Mouse (Mus musculus) layer of hippocampus, postnatal 25 days (tissue): ENCODE data around the gene Coq7. TPM values are rescaled to one million over a fixed set of nuclear protein-coding genes. Genes with fewer than 3 reads are reported as not detected.

Source experiments
- DNase-seq, 2 experiments: peaks; one replicate each; pipeline ENCODE4 v3.0.0; 2022; ENCODE audit warnings: mixed read lengths in 2 of 2, low spot score in 1 of 2; ENCODE audit errors: extremely low spot score in 1 of 2
- total RNA-seq, 2 experiments: library from RNA; stranded (reverse); gene quantifications; 2 replicates each; pipeline ENCODE4 v1.2.3; 2021

The Coq7 gene
- total RNA-seq, 2 experiments from 2014 or later, result 33.7 to 35.9 TPM

DNA sequence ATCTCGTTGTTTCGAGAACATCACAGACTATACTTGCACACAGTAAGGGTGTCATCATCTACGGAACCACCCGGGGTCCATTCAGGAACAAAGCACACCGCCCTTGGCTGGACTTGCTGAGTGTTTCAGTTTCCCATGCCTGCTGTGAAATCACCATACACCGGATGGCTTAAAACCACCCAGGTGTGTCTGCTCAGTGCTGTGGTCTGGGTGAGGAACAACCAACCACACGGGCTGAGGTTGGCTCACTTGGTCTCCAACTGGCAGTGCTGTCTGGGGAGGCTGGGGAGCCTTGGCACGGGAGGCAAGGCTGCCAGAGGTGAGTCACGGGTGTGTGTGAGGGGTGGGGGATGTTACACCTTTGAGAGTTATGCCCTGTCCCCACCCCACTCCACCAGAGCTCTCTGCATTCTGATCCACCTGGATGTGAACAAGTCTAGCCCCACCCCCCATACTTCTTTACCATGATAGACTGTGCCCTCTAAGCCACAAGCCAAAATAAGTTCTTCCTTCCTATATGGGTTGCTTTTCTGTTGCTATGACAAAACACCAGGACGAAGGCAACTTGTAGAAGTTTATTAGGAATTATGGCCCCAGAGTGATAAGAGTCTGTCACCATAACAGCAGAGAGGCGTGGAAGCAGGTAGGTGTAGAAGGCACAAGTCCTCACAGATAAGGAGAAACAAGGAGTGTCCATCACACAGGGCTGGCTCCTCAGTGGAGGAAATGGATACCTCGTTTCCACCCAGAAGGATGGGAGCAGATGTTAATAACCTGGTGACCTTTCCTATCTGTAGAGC lies 34.0 kb downstream of the Coq7 start:
- no peak for DNase-seq

DNA sequence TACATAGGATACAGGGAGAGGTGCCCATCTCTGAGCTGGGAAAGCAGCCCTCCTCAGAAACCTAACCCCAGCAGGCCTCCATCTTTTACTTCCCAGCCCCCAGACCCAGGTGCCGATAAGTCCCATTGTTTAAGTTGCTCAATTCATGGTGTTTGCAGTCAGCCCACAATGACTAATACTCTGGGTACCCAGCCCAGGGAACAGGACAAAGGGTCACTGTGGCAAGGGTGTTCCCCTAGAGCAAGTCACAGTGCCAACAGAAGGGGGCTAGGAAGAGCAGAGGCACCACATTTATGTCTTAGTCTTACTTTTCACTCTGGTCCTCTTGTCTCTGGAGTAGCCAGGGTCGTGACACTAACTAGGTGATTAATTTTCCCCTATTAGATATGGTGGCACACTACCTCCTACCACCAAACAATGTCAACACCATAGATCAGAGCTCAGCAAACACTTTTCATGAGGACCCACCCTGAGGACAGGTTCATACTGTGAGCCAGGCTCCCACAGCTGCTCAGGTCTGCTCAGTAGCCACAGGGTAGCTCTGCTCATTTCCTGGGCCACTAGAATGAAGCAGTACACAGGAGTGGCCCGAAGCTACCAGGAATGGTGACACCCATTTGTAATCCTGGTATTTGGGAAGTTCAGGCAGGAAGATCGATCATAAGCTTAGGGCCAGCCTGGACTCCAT lies 38.1 kb downstream of the Coq7 start:
- no peak for DNase-seq

DNA sequence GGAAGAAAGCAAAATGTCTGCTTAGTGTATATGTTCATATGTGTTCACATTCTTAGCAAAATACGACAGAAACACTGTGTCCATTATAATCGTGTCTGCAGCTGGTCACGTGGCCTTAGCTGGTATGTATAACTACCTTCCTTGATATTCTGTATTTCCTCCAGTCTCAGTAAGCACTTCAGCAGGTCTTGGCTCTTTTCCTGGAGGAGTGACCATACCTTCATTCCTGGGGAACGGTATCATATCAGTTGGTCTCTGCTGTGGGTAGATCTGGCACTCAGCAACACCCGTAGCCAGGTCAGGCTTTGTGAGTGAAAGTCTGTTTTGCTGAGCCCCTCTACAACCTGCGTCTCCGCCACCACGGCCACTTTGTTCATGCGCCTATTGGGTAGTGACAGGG lies 39.3 kb downstream of the Coq7 start:
- no peak for DNase-seq

DNA sequence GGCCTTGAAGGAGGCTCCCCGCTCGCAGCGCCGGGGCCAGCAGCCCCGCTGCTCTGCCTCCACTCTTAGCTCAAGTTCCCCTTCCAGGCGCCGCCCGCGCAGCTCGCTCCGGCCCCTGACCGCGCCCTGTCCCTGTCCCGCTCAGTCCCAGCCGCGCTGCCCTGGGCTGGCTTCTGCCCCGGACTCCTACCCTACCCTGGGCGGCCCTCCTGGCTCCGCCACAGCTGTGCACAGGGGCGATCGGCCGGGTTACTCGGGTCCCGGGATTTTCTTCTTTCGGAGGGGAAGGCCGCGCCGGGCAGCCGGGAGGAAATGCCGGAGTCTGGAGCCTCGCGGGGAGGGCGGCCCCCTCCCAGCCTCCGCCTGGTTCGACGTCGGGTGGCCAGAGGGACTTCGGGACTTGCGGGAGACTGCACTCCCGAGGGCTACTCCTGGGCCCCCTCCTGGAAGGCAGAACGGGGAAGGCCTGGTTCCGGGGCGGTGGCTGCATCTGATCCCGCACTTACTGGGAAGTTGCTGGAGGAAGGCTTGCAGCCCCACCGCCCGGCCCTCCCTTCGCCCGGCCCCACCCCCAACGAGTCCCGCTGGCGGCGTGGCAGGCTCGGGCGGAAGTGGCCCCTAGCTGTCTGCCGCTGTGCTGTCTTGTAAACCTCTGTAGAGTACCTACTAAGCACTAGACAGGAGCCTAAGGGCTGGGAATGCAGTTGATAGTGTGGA lies 41.6 kb downstream of the Coq7 start, which contains the start of gene Itpripl2:
Gene Itpripl2 (minus strand): TSS at position 545 of the 717 bp plus-strand sequence.
- peak in 1 of 2 experiments; percentile 15 for DNase-seq

DNA sequence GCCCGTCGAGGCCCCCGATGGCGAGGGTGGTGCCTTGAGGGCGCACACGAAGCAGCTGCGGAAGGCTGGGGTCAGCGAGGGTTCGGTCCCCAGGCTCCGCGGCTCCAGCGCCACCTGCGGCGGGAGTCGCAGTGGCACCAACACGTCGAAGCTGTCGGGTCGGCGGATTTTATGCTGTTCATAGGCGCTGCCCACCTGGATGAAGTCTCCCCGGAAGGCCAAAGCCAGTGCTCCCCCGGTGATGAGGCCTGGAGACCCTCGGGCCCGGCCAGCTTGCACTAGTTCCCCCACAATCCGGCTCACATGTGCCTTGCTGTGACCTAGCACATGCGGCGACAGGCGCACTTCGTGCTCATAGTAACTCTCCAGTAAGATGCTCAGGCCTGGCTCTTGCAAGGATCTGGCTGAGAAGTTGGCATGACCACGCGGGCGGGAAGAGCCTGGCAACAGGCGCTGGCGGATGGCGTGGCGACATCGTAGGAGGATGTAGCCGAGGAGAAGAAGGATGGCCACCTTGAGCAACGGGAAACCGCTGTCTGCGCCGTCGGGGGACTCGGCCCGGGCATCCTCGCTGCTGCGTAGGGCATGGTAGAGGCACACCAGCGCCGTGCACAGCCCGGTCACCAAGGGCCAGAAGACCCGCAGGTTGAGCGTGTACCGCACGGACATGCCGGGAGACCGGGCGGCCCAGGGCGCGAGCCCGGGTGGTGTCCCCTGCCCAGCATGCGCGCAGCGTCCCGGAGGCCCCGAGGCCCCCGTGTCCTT lies 42.3 kb downstream of the Coq7 start:
- DNase-seq, result no peak

DNA sequence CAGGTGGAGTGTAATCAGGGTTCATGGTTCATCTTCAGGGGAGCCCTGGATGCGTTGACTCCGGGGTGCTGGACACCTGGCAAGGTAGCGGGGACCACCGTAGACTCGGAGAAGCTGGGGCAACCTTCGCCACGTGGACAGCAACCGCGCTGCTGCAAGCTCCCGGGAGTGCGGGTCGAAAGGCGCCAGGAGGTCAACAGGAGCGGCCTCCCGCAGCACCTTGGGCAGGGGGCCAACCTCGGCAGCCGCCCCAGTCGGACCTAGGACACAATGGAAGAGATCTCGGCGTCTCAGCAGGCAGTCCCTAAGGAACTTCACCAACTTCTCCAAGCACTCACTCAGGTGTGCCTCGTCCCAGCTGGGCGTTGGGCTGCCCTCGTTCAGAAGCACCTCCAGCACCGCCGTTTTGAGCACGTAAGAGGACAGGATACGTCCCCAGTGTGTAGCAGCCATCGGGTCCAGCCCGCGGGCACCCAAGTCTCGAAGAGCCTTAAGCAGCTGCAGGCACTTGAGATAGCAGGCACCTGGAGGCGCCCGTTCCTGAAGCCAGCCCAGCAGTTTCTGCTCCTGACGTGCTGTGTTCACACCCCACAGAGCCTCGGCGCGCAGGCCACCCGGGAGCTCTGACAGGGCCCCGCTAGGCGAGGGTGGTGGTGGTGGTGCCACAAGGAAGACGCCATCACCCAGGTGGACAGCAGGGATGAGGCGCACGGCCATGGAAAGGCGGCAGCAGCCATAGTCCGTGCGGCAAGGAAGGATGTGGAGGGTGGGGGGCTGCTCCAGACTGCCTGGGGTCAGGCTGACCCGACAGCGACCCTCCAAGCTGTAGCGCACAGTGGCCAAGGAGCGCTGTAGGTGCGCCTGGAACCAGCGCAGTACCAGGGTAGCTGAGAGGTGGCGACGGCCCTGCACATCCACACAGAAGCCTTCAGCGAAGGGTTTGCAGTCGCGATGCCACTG lies 43.2 kb downstream of the Coq7 start:
- no peak for DNase-seq

DNA sequence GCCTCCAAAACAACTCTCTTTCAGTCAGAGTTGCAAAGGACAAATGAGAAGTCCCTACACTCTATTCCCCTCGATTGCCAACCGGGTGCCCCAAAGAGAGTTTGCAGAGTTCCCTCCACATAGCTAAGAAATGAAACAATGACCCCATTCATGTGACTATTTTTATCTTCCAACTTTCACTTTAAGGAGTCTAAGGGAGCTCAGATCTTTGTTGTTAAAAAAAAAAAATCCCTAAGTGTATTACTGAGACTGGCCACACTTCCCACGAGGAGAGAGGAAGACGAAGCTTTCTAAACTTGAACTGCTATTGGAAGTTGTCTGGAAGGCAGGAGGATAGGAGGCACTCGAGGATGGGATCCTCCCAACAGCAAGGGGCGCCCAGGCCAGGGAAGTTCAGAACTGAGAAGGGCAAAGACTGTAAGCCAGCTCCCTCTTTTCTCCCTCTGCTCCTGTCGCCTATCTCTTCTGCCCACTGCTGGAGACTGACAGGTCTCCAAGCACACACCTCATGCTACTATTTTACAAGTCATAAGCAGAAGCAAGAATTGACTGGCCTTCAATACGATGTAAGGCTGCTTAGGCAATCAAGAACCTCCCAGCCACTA lies 45.0 kb downstream of the Coq7 start:
- DNase-seq, result no peak

DNA sequence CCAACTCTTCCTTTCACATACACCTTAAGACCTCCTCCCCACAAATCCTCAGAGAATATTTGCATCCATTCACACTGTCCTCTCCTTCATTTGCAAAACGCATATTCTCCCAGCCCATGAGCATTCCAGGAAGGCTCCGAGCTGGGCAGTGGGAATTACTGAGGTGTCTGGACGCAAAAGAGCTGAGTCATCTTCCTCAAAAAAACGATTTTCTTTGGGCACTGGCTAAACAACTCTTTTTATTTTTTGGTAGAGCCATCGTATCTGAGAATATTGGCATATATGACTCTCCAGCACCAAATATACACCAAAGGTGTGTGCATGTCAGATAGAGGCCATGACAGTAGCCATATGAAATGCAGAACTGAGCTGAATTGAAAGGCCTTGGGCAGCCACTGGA lies 46.2 kb downstream of the Coq7 start:
- no peak for DNase-seq

DNA sequence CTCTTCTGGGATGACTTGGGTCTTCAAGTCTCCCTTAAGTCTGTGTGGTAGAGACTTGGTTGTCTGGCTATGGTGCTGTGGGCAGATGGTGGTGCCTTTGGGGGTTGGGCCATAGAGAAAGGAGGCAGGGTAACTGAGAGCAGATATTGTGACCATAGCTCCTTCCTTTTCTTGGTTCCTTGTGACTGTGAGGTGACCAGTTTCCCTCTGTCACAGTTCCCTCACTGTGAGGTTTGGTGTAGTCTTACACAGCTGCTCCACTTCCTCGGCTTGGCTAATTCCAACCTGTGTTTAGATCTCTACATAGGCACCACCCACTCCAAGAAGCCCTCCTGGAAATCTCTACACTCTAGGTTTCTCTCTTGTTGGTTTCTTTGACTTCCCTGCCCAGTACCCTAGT lies 49.2 kb downstream of the Coq7 start:
- no peak for DNase-seq

DNA sequence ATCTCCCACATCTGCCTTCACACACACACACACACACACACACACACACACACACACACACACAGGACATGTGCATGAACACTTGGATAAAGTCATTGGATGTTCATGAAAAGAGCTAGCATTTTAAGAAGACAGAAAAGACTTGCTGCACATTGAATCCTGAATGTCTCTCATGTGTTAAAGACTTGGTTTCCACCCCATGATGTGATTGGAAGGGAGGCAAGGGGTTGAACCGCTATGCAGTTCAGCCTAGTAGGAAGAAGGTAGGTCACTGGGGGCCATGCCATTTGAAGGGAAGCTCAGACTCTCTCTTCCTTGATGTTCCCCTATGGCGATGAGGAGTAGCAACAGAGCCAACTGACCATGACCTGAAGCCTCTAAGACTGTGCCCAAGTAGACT lies 51.2 kb downstream of the Coq7 start:
- no peak for DNase-seq

DNA sequence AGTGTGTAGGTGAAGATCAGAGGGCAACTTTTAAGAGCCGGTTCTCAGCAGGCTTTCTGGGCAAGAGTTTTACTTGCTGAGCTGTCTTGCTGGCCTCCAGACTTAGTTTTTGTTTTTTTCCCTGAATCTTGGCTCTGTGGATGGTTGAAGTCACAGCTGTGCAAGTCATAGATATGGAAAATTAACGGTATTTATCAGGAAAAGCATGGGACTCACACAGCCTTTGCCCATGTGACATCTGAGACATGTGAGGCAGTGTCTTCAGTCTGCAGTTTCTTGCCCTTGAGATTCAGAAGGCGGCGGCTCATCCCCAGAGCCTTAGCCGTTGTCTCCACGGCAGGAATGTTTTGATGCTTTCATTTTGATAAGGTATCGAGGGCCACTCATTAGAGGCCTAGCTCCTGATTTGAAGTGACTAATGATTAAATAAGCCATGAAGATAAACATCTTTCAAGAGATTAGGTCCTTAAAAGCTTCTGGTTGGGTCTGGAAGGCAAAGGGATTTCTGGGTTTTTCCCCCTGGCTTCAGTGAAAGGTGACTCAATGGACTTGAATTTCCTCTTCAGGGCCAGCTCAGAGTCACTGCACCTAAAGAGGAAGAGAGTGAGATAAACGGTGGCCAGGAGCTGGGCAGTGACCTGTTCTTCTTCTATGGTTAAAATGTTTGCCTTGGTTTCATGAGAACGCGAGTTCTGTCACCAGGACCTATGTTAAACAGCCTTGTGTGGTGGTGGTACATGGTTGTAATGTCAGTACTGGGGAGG lies 51.9 kb downstream of the Coq7 start:
- no peak for DNase-seq

DNA sequence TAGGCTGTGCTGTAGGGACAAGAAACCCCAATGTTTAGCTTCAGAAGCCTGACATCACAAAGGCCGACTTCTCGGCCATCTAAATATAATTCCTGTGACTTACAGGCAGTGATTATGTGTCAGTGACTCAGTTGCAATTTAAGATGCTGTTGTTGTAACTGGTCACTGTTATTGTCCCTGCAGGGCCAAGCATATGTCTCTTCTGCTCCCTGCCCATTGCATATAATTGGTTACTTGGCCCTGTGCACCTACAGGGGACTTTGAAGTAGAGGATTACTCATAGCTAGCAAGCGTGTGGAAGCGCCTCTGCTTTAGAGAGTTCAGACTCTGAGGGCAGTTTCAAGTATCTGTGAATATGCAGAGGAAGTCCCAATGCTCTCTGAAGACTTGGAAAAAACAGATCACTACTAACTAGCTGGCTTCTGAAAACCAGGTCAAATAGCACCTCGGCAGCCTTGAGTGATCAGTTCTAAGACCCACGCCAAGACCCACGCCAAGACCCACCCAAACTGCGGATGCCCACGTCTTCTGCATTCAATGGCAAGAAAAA lies 52.9 kb downstream of the Coq7 start:
- DNase-seq, result no peak

DNA sequence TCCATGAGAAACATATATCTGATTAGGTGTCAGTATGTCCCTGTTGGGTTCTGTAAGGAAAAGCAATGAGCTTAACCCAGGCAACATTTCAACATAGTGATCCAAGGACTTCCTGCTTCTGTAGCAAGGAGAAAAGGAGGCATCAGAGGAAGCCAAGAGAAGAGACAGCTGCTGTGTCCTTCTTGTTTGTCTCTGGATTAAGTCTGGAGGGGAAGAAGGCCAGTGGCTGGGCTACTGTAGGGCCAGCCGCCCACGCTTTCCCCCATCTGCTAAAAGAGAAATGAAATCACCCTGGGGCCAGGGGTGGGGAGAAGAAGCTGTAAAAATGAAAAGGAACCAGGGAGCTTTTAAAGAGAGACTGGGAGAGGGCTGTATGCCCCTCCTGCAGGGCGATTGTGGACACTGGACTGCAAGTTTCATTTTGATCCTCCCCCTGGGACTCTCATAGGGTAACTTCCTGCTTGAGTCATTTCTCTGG lies 54.3 kb downstream of the Coq7 start:
- no peak for DNase-seq

DNA sequence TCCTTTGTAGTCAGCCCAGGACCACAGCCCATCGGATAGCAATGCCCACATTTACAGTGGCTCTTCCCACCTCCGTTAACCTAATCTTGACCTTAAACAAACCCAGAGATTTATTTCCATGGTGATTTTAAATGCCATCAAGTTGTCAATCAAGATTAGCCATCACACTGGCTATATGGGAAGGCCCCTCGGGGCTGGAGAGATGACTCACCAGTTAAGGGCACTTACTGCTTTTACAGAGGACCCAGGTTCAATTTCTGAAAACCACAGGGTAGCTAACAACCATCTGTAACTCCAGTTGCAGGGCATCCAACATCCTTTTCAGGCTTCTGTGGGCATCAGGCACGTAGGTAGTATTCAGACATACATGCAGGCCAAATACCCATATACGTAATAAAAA lies 56.7 kb downstream of the Coq7 start:
- DNase-seq, result no peak

DNA sequence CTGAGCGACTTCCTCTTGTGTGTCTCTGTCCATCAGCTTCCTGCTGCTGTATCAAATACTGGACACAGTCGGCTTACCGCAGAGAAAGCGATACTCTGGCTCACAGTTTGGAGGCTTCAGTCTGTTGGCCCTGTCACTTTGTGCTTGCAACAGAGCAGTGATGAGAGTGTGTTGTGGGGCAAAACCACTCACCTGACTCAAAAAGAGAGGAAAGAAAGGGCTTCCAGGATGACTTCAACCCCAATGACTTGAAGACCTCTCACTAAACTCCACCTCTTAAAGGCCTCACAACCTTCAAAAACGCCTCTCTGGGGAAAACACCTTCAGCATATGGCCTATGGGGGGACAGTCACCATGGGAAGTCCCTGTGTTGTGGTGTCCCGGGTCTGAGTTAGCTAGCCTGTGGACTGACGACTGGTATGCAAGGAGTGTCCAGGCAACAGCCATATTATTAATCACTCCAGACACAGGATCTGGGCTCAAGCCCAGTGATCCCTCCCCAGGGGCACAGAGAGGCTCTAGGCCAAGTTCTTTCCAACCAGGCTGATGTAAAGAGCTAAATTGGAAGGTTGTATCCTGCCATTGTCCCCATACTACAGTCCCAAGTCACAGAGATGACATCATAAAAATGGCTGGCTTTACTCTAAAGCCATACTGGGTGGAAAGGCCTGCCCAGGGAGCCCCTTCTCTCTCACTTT lies 58.0 kb downstream of the Coq7 start:
- no peak for DNase-seq

DNA sequence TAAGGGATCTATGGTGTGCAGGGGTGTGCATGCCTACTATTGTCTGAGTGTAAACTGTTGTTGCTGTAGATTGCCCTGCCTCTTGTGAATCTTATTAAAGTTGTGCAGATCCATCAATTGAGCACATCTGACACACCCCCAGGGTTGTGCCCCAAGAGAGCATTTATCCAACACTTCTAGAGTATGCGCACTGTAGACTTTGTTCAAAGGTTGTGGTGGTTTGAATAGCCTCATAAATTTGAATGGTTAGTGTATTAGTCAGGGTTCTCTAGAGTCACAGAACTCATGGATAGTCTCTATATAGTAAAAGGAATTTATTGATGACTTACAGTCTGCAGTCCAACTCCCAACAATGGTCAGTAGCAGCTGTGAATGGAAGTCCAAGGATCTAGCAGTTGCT lies 60.3 kb downstream of the Coq7 start:
- no peak for DNase-seq

DNA sequence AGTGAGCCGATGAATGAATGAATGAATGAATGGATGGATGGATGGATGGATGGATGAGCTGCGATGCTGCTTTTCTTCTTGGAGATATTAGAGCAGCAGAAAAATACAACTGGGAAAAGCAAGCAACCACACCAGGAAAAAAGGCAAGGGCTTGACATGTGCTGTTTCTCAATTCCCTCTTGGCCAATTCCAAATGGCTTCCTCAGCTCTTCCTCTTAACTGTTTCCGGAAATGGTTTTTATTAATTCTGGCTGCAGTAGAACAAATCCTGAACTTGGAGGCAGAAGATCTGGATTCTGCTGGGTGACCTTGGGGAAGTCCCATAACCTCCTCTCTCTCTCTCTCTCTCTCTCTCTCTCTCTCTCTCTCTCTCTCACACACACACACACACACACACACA lies 65.1 kb downstream of the Coq7 start:
- no peak for DNase-seq
